Mouse (Mus musculus) forebrain, embryonic 14.5 days (tissue): ENCODE results near the gene Zbtb2. TPM values are rescaled to one million over a fixed set of nuclear protein-coding genes. Genes with fewer than 3 reads are reported as not detected.
A peak's percentile ranks its signal among the peaks of the same experiment; 100 is the strongest.

Experiments
- ATAC-seq: fragments of 200-750 bp; cut with Nextera tagmentation; 2 replicates; pipeline ENCODE4 v1.8.0; 2017; ENCODE audit warnings: mild to moderate bottlenecking, moderate library complexity
- DNase-seq: peaks from one replicate; pipeline ENCODE4 v3.0.0-alpha.2; 2015; ENCODE audit warnings: low spot score
- H3K27ac ChIP-seq: fragments of 300-500 bp; sonication (generic); 2 replicates; pipeline ENCODE4 v1.5.1; 2014; ENCODE audit warnings: low read depth, mild to moderate bottlenecking, control low read depth, low read length, moderate library complexity
- H3K27me3 ChIP-seq: fragments of 300-500 bp; sonication (generic); replicated peaks from 2 replicates; pipeline ENCODE4 v1.6.1; 2014; ENCODE audit warnings: low read length, control low read depth, mixed read lengths; ENCODE audit not compliant: control insufficient read depth, insufficient read depth
- H3K36me3 ChIP-seq: fragments of 300-500 bp; sonication (generic); 2 replicates; pipeline ENCODE4 v1.6.1; 2014; ENCODE audit warnings: low read length, control low read depth; ENCODE audit not compliant: control insufficient read depth, insufficient read depth
- H3K4me1 ChIP-seq: fragments of 300-500 bp; sonication (generic); 2 replicates; pipeline ENCODE4 v1.6.1; 2014; ENCODE audit warnings: antibody characterized with exemption, low read length, control low read depth; ENCODE audit not compliant: control insufficient read depth, insufficient read depth
- H3K4me2 ChIP-seq: fragments of 300-500 bp; sonication (generic); 2 replicates; pipeline ENCODE4 v1.6.1; 2014; ENCODE audit warnings: mild to moderate bottlenecking, control low read depth, low read length
- H3K4me3 ChIP-seq: fragments of 300-500 bp; sonication (generic); 2 replicates; pipeline ENCODE4 v1.5.1; 2014; ENCODE audit warnings: low read depth, low read length, control low read depth
- H3K9ac ChIP-seq: fragments of 300-500 bp; sonication (generic); 2 replicates; pipeline ENCODE4 v1.6.1; 2014; ENCODE audit warnings: mild to moderate bottlenecking, low read length, control low read depth, moderate library complexity
- H3K9me3 ChIP-seq: fragments of 300-500 bp; sonication (generic); replicated peaks from 2 replicates; pipeline ENCODE4 v1.6.1; 2016; ENCODE audit warnings: low read length, control low read depth, mixed read lengths; ENCODE audit not compliant: control insufficient read depth
- WGBS: fragments of 180-500 bp; shearing (Covaris S2); extraction: QIAGEN DNeasy Blood & Tissue Kit; methylation state at CpG from one replicate; pipeline ENCODE4 v1.1.7; 2014; 5-methylcytosine and 5-hydroxymethylcytosine counted together
- polyA plus RNA-seq: library from polyadenylated mRNA; unstranded; fragments of >200 nt; fragmentation: Nextera tagmentation; extraction: Ambion mirVana; gene quantifications from 2 replicates; pipeline ENCODE4 v1.2.1, GENCODE M21; 2014

The Zbtb2 gene
- polyA plus RNA-seq, 1 experiment from 2014 or later, result 16.5 TPM

DNA sequence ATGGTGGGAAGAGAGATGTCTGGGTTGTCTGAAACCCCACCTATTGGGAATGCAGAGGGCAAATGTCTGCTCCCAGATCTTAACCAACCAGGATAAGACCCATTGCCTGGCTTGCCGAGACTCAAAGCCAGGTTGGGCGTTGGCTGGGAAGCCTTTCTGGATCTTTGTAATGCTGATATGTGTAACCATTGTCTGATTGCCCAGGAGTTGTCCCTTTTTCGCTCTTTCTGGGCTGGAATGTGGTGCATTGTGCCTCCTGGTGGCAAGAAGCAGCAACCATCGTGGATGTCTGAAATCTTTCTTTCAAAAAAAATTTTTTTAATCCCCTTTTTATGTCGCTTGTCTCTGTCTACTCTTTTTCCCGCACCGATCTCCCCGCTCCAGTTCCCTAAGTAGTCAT, 54.6 kb downstream of the Zbtb2 start:
- Histone ChIP-seq H3K9ac (no peak overlapping the region; the same call in 1 of the 2 replicates), H3K4me1 (peaks cover 7% of the 10 kb centered on the region), H3K27ac (no peak overlapping the region), H3K4me3 (no peak overlapping the region), H3K9me3 (no peaks in the 10 kb centered on the region), H3K27me3 (no peaks in the 10 kb centered on the region), H3K4me2 (peak overlapping the region; percentile 51), H3K36me3 (no peaks in the 10 kb centered on the region)
- ATAC-seq, result peak; percentile 8; the same call in 1 of the 2 replicates
- DNase-seq, result peak; percentile 73
- 5% methylated on average over 8 of the region's 8 CpGs for WGBS

DNA sequence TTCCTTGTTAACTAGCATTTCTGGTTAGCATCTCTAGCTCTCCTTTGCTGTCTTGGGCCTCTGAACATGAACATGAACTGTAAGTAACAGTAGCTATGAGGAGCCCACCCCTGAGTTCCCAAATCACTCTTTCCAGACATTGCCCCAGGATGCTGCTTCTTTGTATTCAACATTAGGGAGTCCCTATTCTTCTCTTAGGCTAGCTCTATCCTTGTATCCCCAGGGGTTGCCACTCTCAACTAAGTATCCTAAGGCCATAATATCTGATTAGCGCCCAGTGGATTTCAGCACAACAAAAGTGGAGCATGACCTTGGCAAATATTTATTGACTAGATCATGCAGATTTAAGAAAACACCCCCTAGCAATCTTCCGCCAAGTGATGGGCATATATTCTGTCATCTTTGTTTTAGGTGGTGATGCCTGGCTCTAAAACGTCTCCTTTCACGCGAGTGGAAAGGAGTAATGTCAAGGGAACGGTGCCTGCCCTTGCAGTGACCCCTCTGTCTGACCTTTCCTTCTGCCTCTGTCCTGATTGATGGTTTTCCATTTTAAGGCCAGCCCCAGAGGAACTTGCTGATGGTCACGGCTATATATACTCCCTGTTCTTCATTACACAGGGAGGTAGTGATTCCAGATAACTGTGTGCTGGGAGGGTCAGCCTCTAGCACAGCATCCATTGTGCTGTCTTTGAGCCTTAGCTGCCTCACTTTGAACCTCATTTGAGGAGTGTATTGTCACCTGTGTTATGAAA, 55.5 kb downstream of the Zbtb2 start:
- H3K4me3 ChIP-seq, result no peak overlapping the region
- DNase-seq, result no peak
- H3K9ac ChIP-seq, result no peak overlapping the region
- no peak for ATAC-seq
- 79% methylated on average over 7 of the region's 7 CpGs for WGBS
- H3K36me3 ChIP-seq, result no peaks in the 10 kb centered on the region
- no peak overlapping the region for H3K27ac ChIP-seq
- no peak overlapping the region for H3K4me2 ChIP-seq
- H3K4me1 ChIP-seq, result peaks cover 7% of the 10 kb centered on the region
- H3K27me3 ChIP-seq, result no peaks in the 10 kb centered on the region
- no peaks in the 10 kb centered on the region for H3K9me3 ChIP-seq

DNA sequence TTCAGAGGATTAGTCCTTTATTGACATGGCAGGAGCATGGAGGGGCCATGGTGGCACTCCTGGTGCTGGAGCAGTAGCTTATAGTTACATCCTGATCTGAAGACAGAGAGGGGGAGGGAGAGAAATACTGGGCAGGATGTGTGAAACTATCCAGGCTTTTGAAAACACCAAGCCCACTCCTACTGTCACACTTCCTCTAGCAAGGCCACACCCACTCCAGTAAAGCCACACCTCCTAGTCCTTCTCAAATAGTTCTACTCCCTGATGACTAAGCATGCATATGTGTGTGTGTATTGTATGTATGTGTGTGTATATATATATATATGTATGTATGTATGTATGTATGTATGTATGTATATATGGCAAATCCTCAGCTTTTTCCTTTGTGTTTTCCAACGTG, 60.2 kb downstream of the Zbtb2 start:
- WGBS, result 52% methylated on average over 1 of the region's 1 CpGs
- H3K36me3 ChIP-seq, result no peaks in the 10 kb centered on the region
- no peaks in the 10 kb centered on the region for H3K4me1 ChIP-seq
- H3K9me3 ChIP-seq, result 0 out of 2 replicates have a peak, but pooled peaks cover 3% of the 10 kb centered on the region
- H3K27ac ChIP-seq, result no peak overlapping the region
- H3K4me3 ChIP-seq, result no peak overlapping the region
- DNase-seq (no peak), ATAC-seq (no peak)
- H3K9ac ChIP-seq, result no peak overlapping the region
- no peaks in the 10 kb centered on the region for H3K27me3 ChIP-seq
- no peak overlapping the region for H3K4me2 ChIP-seq

DNA sequence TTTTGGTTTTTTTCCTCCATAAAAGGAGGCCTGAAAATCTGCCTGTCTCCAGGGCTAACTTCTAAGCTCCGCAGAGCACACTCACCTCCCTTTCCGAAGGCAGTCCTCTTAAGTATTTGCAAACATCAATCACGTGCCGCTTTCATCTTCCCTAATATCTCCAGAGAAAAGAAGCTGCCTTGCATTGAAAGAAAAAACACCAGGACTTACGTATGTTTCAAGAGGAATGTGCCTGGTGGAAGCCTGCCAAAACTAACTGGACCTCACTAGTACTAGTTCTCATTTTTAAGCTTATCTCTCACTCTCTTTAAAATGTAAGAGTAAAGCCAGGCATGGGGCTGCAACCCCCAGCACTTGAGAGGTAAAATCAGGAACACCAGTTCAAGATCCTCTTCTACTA, 62.3 kb downstream of the Zbtb2 start:
- H3K27ac ChIP-seq, result no peak overlapping the region
- DNase-seq (no peak), ATAC-seq (no peak)
- H3K4me2 ChIP-seq, result no peak overlapping the region
- no peaks in the 10 kb centered on the region for H3K27me3 ChIP-seq
- no peaks in the 10 kb centered on the region for H3K36me3 ChIP-seq
- no peaks in the 10 kb centered on the region for H3K4me1 ChIP-seq
- no peak overlapping the region for H3K9ac ChIP-seq
- WGBS, result 80% methylated on average over 5 of the region's 5 CpGs
- H3K4me3 ChIP-seq, result no peak overlapping the region
- H3K9me3 ChIP-seq, result 0 out of 2 replicates have a peak, but pooled peaks cover 3% of the 10 kb centered on the region

DNA sequence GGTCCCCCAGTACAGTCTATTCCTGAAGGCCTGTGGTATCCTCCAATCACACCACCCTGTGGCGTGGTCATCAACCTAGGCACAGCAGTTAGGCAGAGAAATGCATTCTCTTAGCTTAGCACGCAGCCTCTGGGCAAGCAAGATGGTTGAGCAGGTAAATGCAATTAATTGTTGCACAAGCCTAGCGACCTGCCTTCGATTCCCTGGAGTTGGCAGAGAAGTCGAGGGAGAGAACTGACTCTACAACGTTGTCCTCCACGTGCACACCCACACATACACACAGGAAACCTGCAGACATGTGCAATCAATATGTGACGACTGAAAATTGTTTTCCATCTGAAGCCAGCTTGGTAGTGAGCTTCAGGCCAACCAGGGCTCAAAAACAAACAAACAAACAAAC, 64.0 kb downstream of the Zbtb2 start:
- no peak for DNase-seq
- Histone ChIP-seq H3K4me3 (no peak overlapping the region), H3K9ac (no peak overlapping the region), H3K9me3 (0 out of 2 replicates have a peak, but pooled peaks cover 3% of the 10 kb centered on the region), H3K36me3 (no peaks in the 10 kb centered on the region), H3K27ac (no peak overlapping the region), H3K4me2 (no peak overlapping the region), H3K4me1 (no peaks in the 10 kb centered on the region), H3K27me3 (no peaks in the 10 kb centered on the region)
- WGBS, result 86% methylated on average over 8 of the region's 8 CpGs
- no peak for ATAC-seq

Other genes starting within 250 kb of the Zbtb2 start
- 17.7 and 20.6 TPM in 2 replicates for gene Akap12, start 121.7 kb downstream of the Zbtb2 start, polyA plus RNA-seq
- gene Rmnd1, start 44.3 kb upstream of the Zbtb2 start, polyA plus RNA-seq, result 47.0 and 55.8 TPM in 2 replicates
- 13.9 and 14.7 TPM in 2 replicates for gene Armt1, start 44.4 kb upstream of the Zbtb2 start, polyA plus RNA-seq
- 0.17 and 0.18 TPM in 2 replicates for gene Ccdc170, start 94.4 kb upstream of the Zbtb2 start, polyA plus RNA-seq
- 0.18 and 0.21 TPM in 2 replicates for gene Esr1, start 223.5 kb upstream of the Zbtb2 start, polyA plus RNA-seq